Mouse (Mus musculus): ENCODE results near the gene Fbxl16. TPM values are rescaled to one million over a fixed set of nuclear protein-coding genes. Genes with fewer than 3 reads are reported as not detected.

Gene Fbxl16
- polyA plus RNA-seq (2014; fragmentation: Nextera tagmentation; extraction: Ambion mirVana): 12.2 and 15.0 TPM in 2 replicates

GRCm38 (mm10) chr17:25808789-25809605 is at the start of gene Fbxl16:
TSS of gene Fbxl16 (plus strand) at chr17:25809085.
- Histone ChIP-seq H3K27ac (ENCODE audit: low read depth, low read length) (peak within 1 kb of the TSS; percentile 98), H3K4me3 (ENCODE audit: low read depth, low read length) (peak within 1 kb of the TSS; percentile 84), H3K4me1 (replicated peaks; ENCODE audit: control insufficient read depth, insufficient read depth, low read length) (peaks cover 10% of the 10 kb centered on the region; the same call in 1 of the 2 replicates), H3K9me3 (ENCODE audit: control insufficient read depth, low read length) (no peaks in the 10 kb centered on the region), H3K27me3 (ENCODE audit: control insufficient read depth, insufficient read depth, low read length) (peaks cover 2% of the 10 kb centered on the region; the same call in 1 of the 2 replicates), H3K36me3 (ENCODE audit: control insufficient read depth, insufficient read depth, low read length) (no peaks in the 10 kb centered on the region), H3K9ac (ENCODE audit: low read depth, low read length) (peak within 1 kb of the TSS; percentile 95), H3K4me2 (replicated peaks; ENCODE audit: low read depth, low read length) (peak within 1 kb of the TSS; percentile 87)
- ATAC-seq (ENCODE audit: low FRiP score) (peak; percentile 81), DNase-seq (ENCODE audit: low spot score) (peak; percentile 91)
- under 1% methylated on average over 54 of the region's 100 CpGs for WGBS

- no peak overlapping the region for H3K4me2 ChIP-seq (replicated peaks; ENCODE audit: low read depth, low read length)
- no peak overlapping the region for H3K9ac ChIP-seq (ENCODE audit: low read depth, low read length)
- no peak for DNase-seq (ENCODE audit: low spot score)
- H3K27ac ChIP-seq (ENCODE audit: low read depth, low read length): no peak overlapping the region
- WGBS: 73% methylated on average over 8 of the region's 8 CpGs
- no peaks in the 10 kb centered on the region for H3K27me3 ChIP-seq (ENCODE audit: control insufficient read depth, insufficient read depth, low read length)
- no peak for ATAC-seq (ENCODE audit: low FRiP score)
- no peak overlapping the region for H3K4me3 ChIP-seq (ENCODE audit: low read depth, low read length)
- H3K4me1 ChIP-seq (replicated peaks; ENCODE audit: control insufficient read depth, insufficient read depth, low read length): no peaks in the 10 kb centered on the region
- H3K9me3 ChIP-seq (ENCODE audit: control insufficient read depth, low read length): no peaks in the 10 kb centered on the region
- H3K36me3 ChIP-seq (ENCODE audit: control insufficient read depth, insufficient read depth, low read length): no peaks in the 10 kb centered on the region
Observed at GRCm38 (mm10) chr17:25760148-25760547, 48.7 kb upstream of the Fbxl16 start.

GRCm38 (mm10) chr17:25761561-25761970 is 47.3 kb upstream of the Fbxl16 start:
- WGBS: 34% methylated on average over 4 of the region's 4 CpGs
- no peak overlapping the region for H3K4me3 ChIP-seq (ENCODE audit: low read depth, low read length)

GRCm38 (mm10) chr17:25762591-25762990 is 46.3 kb upstream of the Fbxl16 start:
- Histone ChIP-seq H3K4me3 (ENCODE audit: low read depth, low read length) (no peak overlapping the region), H3K9ac (ENCODE audit: low read depth, low read length) (no peak overlapping the region), H3K27ac (ENCODE audit: low read depth, low read length) (no peak overlapping the region), H3K9me3 (ENCODE audit: control insufficient read depth, low read length) (no peaks in the 10 kb centered on the region), H3K27me3 (ENCODE audit: control insufficient read depth, insufficient read depth, low read length) (no peaks in the 10 kb centered on the region), H3K4me2 (replicated peaks; ENCODE audit: low read depth, low read length) (no peak overlapping the region), H3K36me3 (ENCODE audit: control insufficient read depth, insufficient read depth, low read length) (no peaks in the 10 kb centered on the region), H3K4me1 (replicated peaks; ENCODE audit: control insufficient read depth, insufficient read depth, low read length) (no peaks in the 10 kb centered on the region)
- 32% methylated on average over 3 of the region's 3 CpGs for WGBS
- DNase-seq (ENCODE audit: low spot score) (no peak), ATAC-seq (ENCODE audit: low FRiP score) (no peak)

More at GRCm38 (mm10) chr17:25761561-25761970, 47.3 kb upstream of the Fbxl16 start:
- Histone ChIP-seq H3K36me3 (ENCODE audit: control insufficient read depth, insufficient read depth, low read length) (no peaks in the 10 kb centered on the region), H3K27ac (ENCODE audit: low read depth, low read length) (no peak overlapping the region), H3K4me1 (replicated peaks; ENCODE audit: control insufficient read depth, insufficient read depth, low read length) (no peaks in the 10 kb centered on the region), H3K4me2 (replicated peaks; ENCODE audit: low read depth, low read length) (no peak overlapping the region), H3K9me3 (ENCODE audit: control insufficient read depth, low read length) (no peaks in the 10 kb centered on the region), H3K9ac (ENCODE audit: low read depth, low read length) (no peak overlapping the region), H3K27me3 (ENCODE audit: control insufficient read depth, insufficient read depth, low read length) (no peaks in the 10 kb centered on the region)
- ATAC-seq (ENCODE audit: low FRiP score) (no peak), DNase-seq (ENCODE audit: low spot score) (peak; percentile 32)

GRCm38 (mm10) chr17:25765886-25766285 is 43.0 kb upstream of the Fbxl16 start:
- DNase-seq (ENCODE audit: low spot score) (peak; percentile 68), ATAC-seq (ENCODE audit: low FRiP score) (peak; percentile 53; the same call in 1 of the 2 replicates)
- H3K36me3 ChIP-seq (ENCODE audit: control insufficient read depth, insufficient read depth, low read length): no peaks in the 10 kb centered on the region
- H3K4me3 ChIP-seq (ENCODE audit: low read depth, low read length): no peak overlapping the region
- H3K27me3 ChIP-seq (ENCODE audit: control insufficient read depth, insufficient read depth, low read length): 0 out of 2 replicates have a peak, but pooled peaks cover 2% of the 10 kb centered on the region
- no peak overlapping the region for H3K4me2 ChIP-seq (replicated peaks; ENCODE audit: low read depth, low read length)
- 50% methylated on average over 5 of the region's 5 CpGs for whole genome bisulfite sequencing
- H3K27ac ChIP-seq (ENCODE audit: low read depth, low read length): no peak overlapping the region
- no peaks in the 10 kb centered on the region for H3K9me3 ChIP-seq (ENCODE audit: control insufficient read depth, low read length)
- H3K9ac ChIP-seq (ENCODE audit: low read depth, low read length): no peak overlapping the region
- H3K4me1 ChIP-seq (replicated peaks; ENCODE audit: control insufficient read depth, insufficient read depth, low read length): no peaks in the 10 kb centered on the region

GRCm38 (mm10) chr17:25769331-25769730 is 39.6 kb upstream of the Fbxl16 start:
- no peak overlapping the region for H3K4me2 ChIP-seq (replicated peaks; ENCODE audit: low read depth, low read length)
- H3K4me3 ChIP-seq (ENCODE audit: low read depth, low read length): no peak overlapping the region
- no peak overlapping the region for H3K9ac ChIP-seq (ENCODE audit: low read depth, low read length)
- DNase-seq (ENCODE audit: low spot score) (no peak), ATAC-seq (ENCODE audit: low FRiP score) (no peak)
- H3K27ac ChIP-seq (ENCODE audit: low read depth, low read length): no peak overlapping the region
- WGBS: 56% methylated on average over 9 of the region's 9 CpGs
- no peaks in the 10 kb centered on the region for H3K9me3 ChIP-seq (ENCODE audit: control insufficient read depth, low read length)
- H3K36me3 ChIP-seq (ENCODE audit: control insufficient read depth, insufficient read depth, low read length): no peaks in the 10 kb centered on the region
- peaks cover 4% of the 10 kb centered on the region for H3K4me1 ChIP-seq (replicated peaks; ENCODE audit: control insufficient read depth, insufficient read depth, low read length)
- 0 out of 2 replicates have a peak, but pooled peaks cover 2% of the 10 kb centered on the region for H3K27me3 ChIP-seq (ENCODE audit: control insufficient read depth, insufficient read depth, low read length)

- peak within 1 kb of the TSS; percentile 85 for H3K4me2 ChIP-seq (replicated peaks; ENCODE audit: low read depth, low read length)
- ATAC-seq (ENCODE audit: low FRiP score) (peak; percentile 85), DNase-seq (ENCODE audit: low spot score) (peak; percentile 99)
- H3K9me3 ChIP-seq (ENCODE audit: control insufficient read depth, low read length): no peaks in the 10 kb centered on the region
- WGBS: under 1% methylated on average over 37 of the region's 37 CpGs
- peak within 1 kb of the TSS; percentile 72 for H3K4me3 ChIP-seq (ENCODE audit: low read depth, low read length)
- H3K9ac ChIP-seq (ENCODE audit: low read depth, low read length): peak within 1 kb of the TSS; percentile 75
- no peaks in the 10 kb centered on the region for H3K27me3 ChIP-seq (ENCODE audit: control insufficient read depth, insufficient read depth, low read length)
- no peaks in the 10 kb centered on the region for H3K36me3 ChIP-seq (ENCODE audit: control insufficient read depth, insufficient read depth, low read length)
- H3K27ac ChIP-seq (ENCODE audit: low read depth, low read length): no peak within 1 kb of the TSS
- H3K4me1 ChIP-seq (replicated peaks; ENCODE audit: control insufficient read depth, insufficient read depth, low read length): peaks cover 4% of the 10 kb centered on the region
Observed at GRCm38 (mm10) chr17:25773549-25774120, 35.2 kb upstream of the Fbxl16 start, which contains the start of gene Narfl. TSS of gene Narfl (plus strand) at chr17:25773776.

GRCm38 (mm10) chr17:25775318-25776062 is 33.4 kb upstream of the Fbxl16 start:
- H3K4me3 ChIP-seq (ENCODE audit: low read depth, low read length): no peak overlapping the region
- no peak for ATAC-seq (ENCODE audit: low FRiP score)
- H3K4me1 ChIP-seq (replicated peaks; ENCODE audit: control insufficient read depth, insufficient read depth, low read length): peaks cover 4% of the 10 kb centered on the region
- no peaks in the 10 kb centered on the region for H3K36me3 ChIP-seq (ENCODE audit: control insufficient read depth, insufficient read depth, low read length)
- no peak for DNase-seq (ENCODE audit: low spot score)
- WGBS: 80% methylated on average over 10 of the region's 10 CpGs
- no peaks in the 10 kb centered on the region for H3K9me3 ChIP-seq (ENCODE audit: control insufficient read depth, low read length)
- H3K27me3 ChIP-seq (ENCODE audit: control insufficient read depth, insufficient read depth, low read length): no peaks in the 10 kb centered on the region
- H3K9ac ChIP-seq (ENCODE audit: low read depth, low read length): no peak overlapping the region
- H3K27ac ChIP-seq (ENCODE audit: low read depth, low read length): no peak overlapping the region
- no peak overlapping the region for H3K4me2 ChIP-seq (replicated peaks; ENCODE audit: low read depth, low read length)

All from hindbrain, embryonic 11.5 days (tissue).